Mouse (Mus musculus) midbrain, embryonic 16.5 days (tissue): ENCODE results near the gene 1700074P13Rik. TPM values are rescaled to one million over a fixed set of nuclear protein-coding genes. Genes with fewer than 3 reads are reported as not detected.
"Not testable (repeated sequence)": the region's sequence is repeated elsewhere in the genome, so short reads cannot be mapped to it uniquely, and the experiment has no call there.

Experiments used
- ATAC-seq: fragments of 200-750 bp; cut with Nextera tagmentation; 2 replicates; pipeline ENCODE4 v1.8.0; 2017; ENCODE audit warnings: moderate TSS enrichment
- H3K27ac ChIP-seq: fragments of 300-500 bp; sonication (generic); 2 replicates; pipeline ENCODE4 v1.5.1; 2014; ENCODE audit warnings: mild to moderate bottlenecking, low read length, mixed read lengths
- H3K27me3 ChIP-seq: fragments of 300-500 bp; sonication (generic); 2 replicates; pipeline ENCODE4 v1.6.1; 2014; ENCODE audit warnings: low read depth, low read length, mixed read lengths; ENCODE audit not compliant: control insufficient read depth, insufficient read depth
- H3K36me3 ChIP-seq: fragments of 300-500 bp; sonication (generic); 2 replicates; pipeline ENCODE4 v1.6.1; 2014; ENCODE audit warnings: mild to moderate bottlenecking, low read length, moderate library complexity, mixed read lengths; ENCODE audit not compliant: control insufficient read depth, insufficient read depth
- H3K4me1 ChIP-seq: fragments of 300-500 bp; sonication (generic); 2 replicates; pipeline ENCODE4 v1.6.1; 2014; ENCODE audit warnings: mild to moderate bottlenecking, low read length, mixed read lengths; ENCODE audit not compliant: control insufficient read depth, insufficient read depth
- H3K4me2 ChIP-seq: fragments of 300-500 bp; sonication (generic); 2 replicates; pipeline ENCODE4 v1.6.1; 2014; ENCODE audit warnings: mild to moderate bottlenecking, low read length, mixed read lengths
- H3K4me3 ChIP-seq: fragments of 300-500 bp; sonication (generic); 2 replicates; pipeline ENCODE4 v1.5.1; 2014; ENCODE audit warnings: low read depth, mild to moderate bottlenecking, low read length, moderate library complexity, mixed read lengths
- H3K9ac ChIP-seq: fragments of 300-500 bp; sonication (generic); 2 replicates; pipeline ENCODE4 v1.6.1; 2014; ENCODE audit warnings: low read depth, low read length, mixed read lengths
- H3K9me3 ChIP-seq: fragments of 300-500 bp; sonication (generic); replicated peaks from 2 replicates; pipeline ENCODE4 v1.6.1; 2014; ENCODE audit warnings: mild to moderate bottlenecking, low read length, mixed read lengths; ENCODE audit not compliant: control insufficient read depth, poor library complexity, severe bottlenecking
- WGBS: fragments of 180-500 bp; shearing (Covaris S2); extraction: QIAGEN DNeasy Blood & Tissue Kit; methylation state at CpG from one replicate; pipeline ENCODE4 v1.1.7; 2014; 5-methylcytosine and 5-hydroxymethylcytosine counted together
- polyA plus RNA-seq: library from polyadenylated mRNA; unstranded; fragments of >200 nt; fragmentation: Nextera tagmentation; extraction: Ambion mirVana; gene quantifications from 2 replicates; pipeline ENCODE4 v1.2.1, GENCODE M21; 2015

The 1700074P13Rik gene
- not detected in 2 replicates for polyA plus RNA-seq

- no peaks in the 10 kb centered on the region for H3K36me3 ChIP-seq
- H3K9ac ChIP-seq: no peak within 1 kb of the TSS
- H3K4me2 ChIP-seq: no peak within 1 kb of the TSS
- H3K9me3 ChIP-seq: no peaks in the 10 kb centered on the region
- no peak for ATAC-seq
- no peaks in the 10 kb centered on the region for H3K4me1 ChIP-seq
- no peak within 1 kb of the TSS for H3K27ac ChIP-seq
- no peaks in the 10 kb centered on the region for H3K27me3 ChIP-seq
- 93% methylated on average over 10 of the region's 10 CpGs for WGBS
- H3K4me3 ChIP-seq: no peak within 1 kb of the TSS
These were observed at the start of gene 1700074P13Rik for GRCm38 (mm10) chr6:40940457-40940856. 1700074P13Rik (minus strand) TSS chr6:40940557.

DNA sequence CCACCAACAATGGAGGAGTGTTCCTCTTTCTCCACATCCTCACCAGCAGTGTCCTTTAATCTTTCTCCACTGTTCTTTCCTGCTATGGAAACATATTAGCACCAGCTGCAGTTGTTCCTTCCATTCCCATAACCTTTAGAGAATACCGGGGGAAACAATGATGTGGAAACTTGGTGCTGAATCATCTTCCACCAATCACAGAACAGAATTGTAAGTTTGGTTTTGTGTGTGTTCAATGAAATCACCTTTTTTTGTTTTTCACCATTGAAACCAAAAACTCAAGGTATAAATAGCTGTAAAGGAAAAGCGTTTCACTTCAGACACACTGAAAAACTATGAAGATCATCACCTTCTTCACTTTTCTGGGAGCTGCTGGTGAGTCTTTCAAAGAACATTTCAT, 24.1 kb upstream of the 1700074P13Rik start, which contains the start of gene 1810009J06Rik:
Gene 1810009J06Rik, plus strand, starts transcription at position 301 of the 400 bp plus-strand sequence.
- H3K9ac ChIP-seq, H3K4me1 ChIP-seq, H3K27me3 ChIP-seq, H3K4me2 ChIP-seq, H3K4me3 ChIP-seq, ATAC-seq, H3K36me3 ChIP-seq, H3K27ac ChIP-seq, H3K9me3 ChIP-seq: not testable (repeated sequence)
- 93% methylated on average over 2 of the region's 2 CpGs for WGBS

DNA sequence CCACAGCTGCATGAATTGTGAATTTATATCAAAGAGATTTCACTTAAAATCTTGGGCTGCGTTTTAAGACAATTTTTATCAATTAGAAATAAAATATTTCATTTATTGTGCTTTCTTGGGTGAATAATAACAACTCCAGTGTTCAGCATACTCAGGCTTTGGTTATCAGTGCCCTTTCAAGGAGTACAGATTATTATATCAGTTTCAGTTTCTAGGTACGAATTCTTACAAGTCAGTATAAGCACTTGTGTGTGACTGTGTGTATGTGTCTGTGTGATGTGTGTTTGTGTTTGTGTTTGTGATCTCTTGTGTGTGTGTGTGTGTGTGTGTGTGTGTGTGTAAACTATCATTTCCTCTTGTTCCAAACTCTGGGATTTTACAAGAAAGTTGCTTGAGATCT, 13.4 kb upstream of the 1700074P13Rik start:
- H3K27me3 ChIP-seq: no peaks in the 10 kb centered on the region
- no peak overlapping the region for H3K27ac ChIP-seq
- WGBS: 65% methylated on average over 2 of the region's 2 CpGs

GRCm38 (mm10) chr6:40951770-40952169, 11.4 kb upstream of the 1700074P13Rik start, which contains the start of gene Gm4744:
Gm4744 (minus strand) TSS chr6:40951870.
- no peaks in the 10 kb centered on the region for H3K36me3 ChIP-seq
- no peaks in the 10 kb centered on the region for H3K9me3 ChIP-seq
- H3K4me3 ChIP-seq: no peak within 1 kb of the TSS
- no peak within 1 kb of the TSS for H3K27ac ChIP-seq
- no peaks in the 10 kb centered on the region for H3K27me3 ChIP-seq
- no peaks in the 10 kb centered on the region for H3K4me1 ChIP-seq
- no peak for ATAC-seq
- H3K9ac ChIP-seq: no peak within 1 kb of the TSS
- H3K4me2 ChIP-seq: no peak within 1 kb of the TSS

More for the DNA sequence above, 13.4 kb upstream of the 1700074P13Rik start:
- Histone ChIP-seq H3K4me1 (no peaks in the 10 kb centered on the region), H3K36me3 (no peaks in the 10 kb centered on the region), H3K4me3 (no peak overlapping the region), H3K9ac (no peak overlapping the region), H3K9me3 (no peaks in the 10 kb centered on the region), H3K4me2 (no peak overlapping the region)
- ATAC-seq: no peak

DNA sequence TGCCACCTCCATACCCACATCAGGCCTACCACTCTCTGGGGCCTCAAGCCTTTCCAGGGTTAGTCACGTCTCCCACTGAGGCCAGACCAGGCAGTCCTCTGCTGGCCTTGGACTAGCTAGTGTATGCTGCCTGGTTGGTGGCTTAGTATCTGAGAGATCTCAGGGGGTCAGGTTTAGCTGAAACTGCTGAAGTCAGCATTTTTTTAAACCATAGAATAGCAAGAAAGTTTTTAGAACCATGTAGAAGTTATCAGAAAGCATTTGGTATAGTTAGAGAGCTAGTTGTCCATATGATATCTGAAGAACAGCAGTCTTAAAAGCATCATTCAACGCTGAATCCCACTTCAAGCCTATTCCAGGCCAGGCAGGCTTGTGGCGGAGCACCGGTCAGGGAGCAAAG, 20.4 kb downstream of the 1700074P13Rik start:
- H3K4me1 ChIP-seq: no peaks in the 10 kb centered on the region
- H3K4me2 ChIP-seq: no peak overlapping the region
- no peaks in the 10 kb centered on the region for H3K27me3 ChIP-seq
- no peak overlapping the region for H3K4me3 ChIP-seq
- WGBS: 89% methylated on average over 4 of the region's 4 CpGs
- no peaks in the 10 kb centered on the region for H3K9me3 ChIP-seq
- no peak for ATAC-seq
- no peak overlapping the region for H3K27ac ChIP-seq
- no peaks in the 10 kb centered on the region for H3K36me3 ChIP-seq
- H3K9ac ChIP-seq: no peak overlapping the region

DNA sequence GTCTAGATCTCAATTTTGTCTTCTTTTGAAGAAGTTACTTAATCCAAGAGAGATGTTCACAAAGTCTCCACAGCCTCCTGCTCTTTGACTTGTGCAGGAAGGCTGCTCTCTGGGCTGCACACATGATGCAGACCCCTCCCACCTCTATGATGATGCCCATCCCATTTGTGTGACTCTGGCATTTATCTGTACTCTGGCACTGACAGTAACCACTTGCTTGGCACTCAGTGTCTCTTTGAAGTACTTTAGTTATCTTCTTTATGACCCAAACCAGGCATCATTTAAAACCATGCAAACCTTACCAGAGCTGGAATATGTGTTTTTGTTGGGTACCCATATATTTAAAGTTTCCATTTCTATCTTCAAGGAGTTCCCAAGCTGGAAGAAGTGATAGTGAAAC, 40.1 kb downstream of the 1700074P13Rik start, which contains the start of gene Prss58:
Gene Prss58, minus strand, starts transcription at position 101 of the 400 bp plus-strand sequence.
- Histone ChIP-seq H3K4me2 (no peak within 1 kb of the TSS), H3K27me3 (no peaks in the 10 kb centered on the region), H3K36me3 (no peaks in the 10 kb centered on the region), H3K4me3 (no peak within 1 kb of the TSS), H3K27ac (no peak within 1 kb of the TSS), H3K4me1 (no peaks in the 10 kb centered on the region), H3K9me3 (no peaks in the 10 kb centered on the region), H3K9ac (no peak within 1 kb of the TSS)
- no peak for ATAC-seq

DNA sequence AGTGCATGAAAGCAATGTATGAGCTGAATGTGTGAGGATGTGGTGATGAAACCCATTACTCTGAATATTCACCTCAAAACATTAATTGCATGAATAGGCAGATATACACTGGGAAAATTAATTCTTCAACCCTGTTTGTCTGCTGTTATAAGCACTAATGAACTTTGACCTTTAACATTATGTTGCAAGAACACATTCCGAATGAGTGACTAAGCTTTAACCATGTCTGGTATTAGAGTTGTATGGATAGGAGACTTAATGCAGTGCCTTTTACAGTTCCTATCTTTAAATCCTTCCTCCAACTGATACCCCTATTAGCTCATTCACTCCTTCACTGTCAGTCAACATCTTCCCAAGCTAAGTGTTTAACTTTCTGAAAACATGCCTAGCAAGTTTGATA, 45.6 kb downstream of the 1700074P13Rik start:
- no peaks in the 10 kb centered on the region for H3K36me3 ChIP-seq
- no peaks in the 10 kb centered on the region for H3K27me3 ChIP-seq
- H3K4me1 ChIP-seq: no peaks in the 10 kb centered on the region
- H3K27ac ChIP-seq: no peak overlapping the region
- H3K9me3 ChIP-seq: no peaks in the 10 kb centered on the region
- H3K4me3 ChIP-seq: no peak overlapping the region
- no peak for ATAC-seq
- H3K9ac ChIP-seq: no peak overlapping the region
- no peak overlapping the region for H3K4me2 ChIP-seq
- 80% methylated on average over 1 of the region's 1 CpGs for WGBS

- Histone ChIP-seq H3K9me3 (no peaks in the 10 kb centered on the region), H3K27ac (no peak overlapping the region), H3K36me3 (no peaks in the 10 kb centered on the region), H3K9ac (no peak overlapping the region), H3K4me2 (no peak overlapping the region), H3K4me3 (no peak overlapping the region), H3K4me1 (no peaks in the 10 kb centered on the region), H3K27me3 (no peaks in the 10 kb centered on the region)
- 42% methylated on average over 7 of the region's 7 CpGs for WGBS
- no peak for ATAC-seq
These were observed 46.8 kb downstream of the 1700074P13Rik start for GRCm38 (mm10) chr6:40893577-40893976.

DNA sequence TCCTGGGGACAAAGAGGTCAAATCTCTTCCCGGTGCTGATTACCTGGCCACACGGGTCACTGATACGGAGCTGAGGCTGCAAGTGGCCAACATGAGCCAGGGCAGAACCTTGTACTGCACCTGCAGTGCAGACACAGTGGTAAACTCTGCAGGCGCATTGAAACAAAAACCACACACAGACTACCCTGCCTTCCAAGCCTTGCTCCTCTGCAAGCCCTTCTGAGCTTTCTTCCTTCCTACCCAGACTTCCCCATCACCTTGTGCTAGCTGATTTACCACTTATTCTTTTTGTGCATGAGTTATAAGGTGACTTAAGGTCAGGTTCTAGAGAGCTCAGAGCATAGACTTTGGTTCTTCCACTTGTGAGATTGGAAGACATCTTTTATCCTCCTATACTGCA, 48.6 kb downstream of the 1700074P13Rik start:
- ATAC-seq: no peak
- Histone ChIP-seq H3K4me1 (no peaks in the 10 kb centered on the region), H3K9me3 (no peaks in the 10 kb centered on the region), H3K27ac (no peak overlapping the region), H3K9ac (no peak overlapping the region), H3K36me3 (no peaks in the 10 kb centered on the region), H3K4me2 (no peak overlapping the region), H3K27me3 (no peaks in the 10 kb centered on the region), H3K4me3 (no peak overlapping the region)
- 79% methylated on average over 4 of the region's 4 CpGs for WGBS
